Mouse (Mus musculus) CH12.LX (cell line): ENCODE measurements around the gene Atrip. TPM values are rescaled to one million over a fixed set of nuclear protein-coding genes. Genes with fewer than 3 reads are reported as not detected.

Experiments
- DNase-seq: peaks from one replicate; pipeline ENCODE4 v3.0.0-alpha.2; 2013; ENCODE audit errors: extremely low read depth
- H3K27ac ChIP-seq: 2 replicates; pipeline ENCODE4 v1.5.1; 2012; ENCODE audit warnings: low read depth, mild to moderate bottlenecking, control low read depth, moderate library complexity; ENCODE audit not compliant: insufficient read depth
- H3K27me3 ChIP-seq: replicated peaks from 2 replicates; pipeline ENCODE3; 2012; ENCODE audit warnings: inconsistent platforms
- H3K36me3 ChIP-seq, 2 experiments: replicated peaks in 1 of 2; 2 replicates each; pipeline versions ENCODE3 to v1.6.1; 2012; ENCODE audit warnings: inconsistent platforms in 1 of 2, low read length in 1 of 2, mild to moderate bottlenecking in 1 of 2, mixed read lengths in 1 of 2, moderate library complexity in 1 of 2; ENCODE audit not compliant: control insufficient read depth in 1 of 2, insufficient read depth in 1 of 2
- H3K4me1 ChIP-seq, 2 experiments: 2 replicates each; pipeline ENCODE4 v1.6.1; 2012; ENCODE audit warnings: inconsistent platforms in 1 of 2, moderate library complexity in 1 of 2; ENCODE audit not compliant: insufficient read depth in 2 of 2, control insufficient read depth in 1 of 2
- H3K4me2 ChIP-seq: 2 replicates; pipeline ENCODE4 v1.6.1; 2012; ENCODE audit warnings: low read depth, mild to moderate bottlenecking, control low read depth; ENCODE audit not compliant: poor library complexity, insufficient read depth, severe bottlenecking
- H3K4me3 ChIP-seq, 3 experiments: fragments of 150-350 bp in 1 of 3; sonication (generic) in 1 of 3; replicated peaks in 1 of 3; 2 replicates each; pipeline versions ENCODE3 to v1.5.1; 2011 to 2012; ENCODE audit warnings: low read depth in 2 of 3, low read length in 2 of 3, mild to moderate bottlenecking in 2 of 3, moderate library complexity in 2 of 3, control low read depth in 1 of 3, improper control_type of control experiment in 1 of 3, inconsistent platforms in 1 of 3, mixed read lengths in 1 of 3; ENCODE audit not compliant: poor library complexity in 1 of 3
- H3K79me2 ChIP-seq: replicated peaks from 2 replicates; pipeline ENCODE4 v1.6.1; 2012; ENCODE audit warnings: mild to moderate bottlenecking, moderate library complexity; ENCODE audit not compliant: control insufficient read depth, poor library complexity, insufficient read depth, severe bottlenecking; ENCODE audit errors: extremely low read depth
- H3K9ac ChIP-seq: 2 replicates; pipeline ENCODE4 v1.6.1; 2012; ENCODE audit warnings: low read depth, mild to moderate bottlenecking, control low read depth, moderate library complexity; ENCODE audit not compliant: insufficient read depth
- H3K9me3 ChIP-seq: replicated peaks from 2 replicates; pipeline ENCODE3; 2012; ENCODE audit warnings: low read length, inconsistent platforms, mixed read lengths
- CHD1 ChIP-seq: IDR thresholded peaks from 2 replicates; pipeline ENCODE4 v1.6.1; 2012; ENCODE audit warnings: low read depth, low read length, improper control_type of control experiment, inconsistent platforms
- E2F4 ChIP-seq: IDR thresholded peaks from 2 replicates; pipeline ENCODE4 v1.6.1; 2011; ENCODE audit warnings: low read depth, low read length, improper control_type of control experiment; ENCODE audit not compliant: insufficient replicate concordance
- EP300 ChIP-seq: IDR thresholded peaks from 2 replicates; pipeline ENCODE4 v1.6.1; 2011; ENCODE audit warnings: low read length, improper control_type of control experiment
- ETS1 ChIP-seq: conservative IDR thresholded peaks from 2 replicates; pipeline ENCODE4 v1.6.1; 2012; ENCODE audit warnings: low read depth, mild to moderate bottlenecking, inconsistent platforms, low read length, improper control_type of control experiment, moderate library complexity
- JUND ChIP-seq: conservative IDR thresholded peaks from 2 replicates; pipeline ENCODE4 v1.6.1; 2011; ENCODE audit warnings: low read depth, low read length, improper control_type of control experiment
- MAFK ChIP-seq: IDR thresholded peaks from 2 replicates; pipeline ENCODE4 v1.6.1; 2011; ENCODE audit warnings: low read length, improper control_type of control experiment; ENCODE audit not compliant: insufficient replicate concordance
- MAX ChIP-seq: IDR thresholded peaks from 2 replicates; pipeline ENCODE4 v1.6.1; 2011; ENCODE audit warnings: low read length, improper control_type of control experiment
- SIN3A ChIP-seq: IDR thresholded peaks from 2 replicates; pipeline ENCODE4 v1.6.1; 2012; ENCODE audit warnings: low read length, improper control_type of control experiment, inconsistent platforms
- TBP ChIP-seq: conservative IDR thresholded peaks from 2 replicates; pipeline ENCODE4 v1.6.1; 2011; ENCODE audit warnings: low read depth, low read length, improper control_type of control experiment
- UBTF ChIP-seq: IDR thresholded peaks from 2 replicates; pipeline ENCODE4 v1.6.1; 2012; ENCODE audit warnings: low read depth, mild to moderate bottlenecking, inconsistent platforms, low read length, improper control_type of control experiment, moderate library complexity
- USF1 ChIP-seq: IDR thresholded peaks from 2 replicates; pipeline ENCODE4 v1.6.1; 2014; ENCODE audit warnings: low read depth, mild to moderate bottlenecking, inconsistent platforms, low read length, improper control_type of control experiment
- USF2 ChIP-seq: conservative IDR thresholded peaks from 2 replicates; pipeline ENCODE4 v1.6.1; 2011; ENCODE audit warnings: low read depth, low read length, improper control_type of control experiment
- ZC3H11A ChIP-seq: IDR thresholded peaks from 2 replicates; pipeline ENCODE4 v1.6.1; 2012; ENCODE audit warnings: low read depth, mild to moderate bottlenecking, inconsistent platforms, low read length, improper control_type of control experiment
- ZKSCAN1 ChIP-seq: IDR thresholded peaks from 2 replicates; pipeline ENCODE4 v1.6.1; 2012; ENCODE audit warnings: low read depth, inconsistent platforms, low read length, improper control_type of control experiment, borderline replicate concordance
- ZNF384 ChIP-seq: IDR thresholded peaks from 2 replicates; pipeline ENCODE4 v1.6.1; 2012; ENCODE audit warnings: low read depth, low read length, improper control_type of control experiment, inconsistent platforms
- dilution Hi-C: fragments of 300-500 bp; cut with MboI; formaldehyde crosslinking; loops from 2 replicates; pipeline ENCODE4 v1.14.3; 2020; ENCODE audit warnings: low sequenced_read_pairs; ENCODE audit not compliant: extremely low pct_unique_long_range_greater_than_20kb, extremely low pct_ligation_motif_present
- in situ Hi-C: fragments of 300-500 bp; cut with MboI; formaldehyde crosslinking; loops from 3 replicates; pipeline ENCODE4 v1.14.3; 2019; ENCODE audit warnings: low sequenced_read_pairs, low pct_ligation_motif_present, low pct_unique_long_range_greater_than_20kb, mixed read lengths
- polyA plus RNA-seq: library from polyadenylated mRNA; unstranded; fragments of >175 nt; gene quantifications from 2 replicates; pipeline ENCODE4 v1.2.1, GENCODE M21; 2012; ENCODE audit warnings: low read depth; ENCODE audit not compliant: insufficient read length
- total RNA-seq, 2 experiments: library from RNA; depleted of rRNA; stranded (reverse); fragments of 300-350 nt in 1 of 2; fragments of >200 nt in 1 of 2; gene quantifications; 2 replicates each; pipeline ENCODE4 v1.2.3; 2012 to 2014

Gene Atrip
- total and polyA plus RNA-seq, 3 experiments: 17.6 to 24.1 (median 18.0) TPM

DNA sequence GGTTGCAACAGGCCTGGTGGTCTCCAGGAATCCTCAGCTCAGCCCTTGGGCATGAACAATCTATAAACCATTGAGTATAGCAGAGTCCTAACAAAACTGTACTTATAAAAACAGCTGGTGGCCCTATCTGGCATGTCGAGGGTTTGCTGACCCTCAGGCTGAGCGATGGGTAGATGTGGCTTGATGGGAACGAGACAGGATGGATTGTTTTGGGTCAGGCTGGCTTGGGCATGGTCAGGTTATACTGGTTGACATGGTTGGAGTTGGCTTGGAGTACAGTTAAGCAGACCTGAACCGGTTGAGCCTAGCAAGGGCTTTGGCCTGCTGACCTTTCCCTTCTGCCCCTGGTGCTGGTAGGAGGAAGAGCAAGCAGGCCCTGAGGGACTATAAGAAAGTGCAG is 37.2 kb upstream of the Atrip start:
- in situ Hi-C loops: no loop called here
- no peaks in the 10 kb centered on the region for H3K79me2 ChIP-seq
- H3K4me1 ChIP-seq: no peaks in the 10 kb centered on the region
- H3K9ac ChIP-seq: no peak overlapping the region
- no peak overlapping the region for H3K4me3 ChIP-seq
- no peak overlapping the region for H3K4me2 ChIP-seq
- no peaks in the 10 kb centered on the region for H3K36me3 ChIP-seq
- H3K9me3 ChIP-seq: no peaks in the 10 kb centered on the region
- dilution Hi-C loops: no loop called here
- no peak for TF ChIP-seq EP300
- no peak for TF ChIP-seq USF2
- no peak for TF ChIP-seq MAFK
- TF ChIP-seq SIN3A: no peak
- TF ChIP-seq JUND: no peak
- no peak for TF ChIP-seq ETS1
- TF ChIP-seq TBP: no peak
- peaks cover 94% of the 10 kb centered on the region for H3K27me3 ChIP-seq
- no peak overlapping the region for H3K27ac ChIP-seq
- no peak for DNase-seq

GRCm38 (mm10) chr9:109110240-109110639 is 36.3 kb upstream of the Atrip start:
- Histone ChIP-seq H3K4me1 (no peaks in the 10 kb centered on the region), H3K36me3 (no peaks in the 10 kb centered on the region), H3K27ac (no peak overlapping the region), H3K9me3 (no peaks in the 10 kb centered on the region), H3K4me2 (no peak overlapping the region), H3K4me3 (no peak overlapping the region), H3K27me3 (peaks cover 96% of the 10 kb centered on the region), H3K79me2 (no peaks in the 10 kb centered on the region), H3K9ac (no peak overlapping the region)
- DNase-seq: no peak
- dilution Hi-C loops: no loop called here
- in situ Hi-C loops: no loop called here
- TF ChIP-seq E2F4 (no peak), EP300 (no peak), JUND (no peak), ZNF384 (no peak), MAFK (no peak), SIN3A (no peak), ZKSCAN1 (no peak), ZC3H11A (no peak), UBTF (no peak), USF1 (no peak), MAX (no peak)

- H3K4me1 ChIP-seq: no peaks in the 10 kb centered on the region
- no peak overlapping the region for H3K4me2 ChIP-seq
- H3K27ac ChIP-seq: no peak overlapping the region
- no peaks in the 10 kb centered on the region for H3K36me3 ChIP-seq
- H3K9me3 ChIP-seq: no peaks in the 10 kb centered on the region
- dilution Hi-C loops: no loop called here
- in situ Hi-C loops: no loop called here
- H3K4me3 ChIP-seq: no peak overlapping the region
- H3K27me3 ChIP-seq: peaks cover 97% of the 10 kb centered on the region
- no peaks in the 10 kb centered on the region for H3K79me2 ChIP-seq
- no peak for TF ChIP-seq CHD1
- TF ChIP-seq, all 38 proteins: peak for 0
- no peak for DNase-seq
- no peak overlapping the region for H3K9ac ChIP-seq
These were observed 33.4 kb upstream of the Atrip start for GRCm38 (mm10) chr9:109107341-109107740.
